Mouse (Mus musculus): ENCODE data around the gene Acads.
A peak's percentile ranks its signal among the peaks of the same experiment; 100 is the strongest.
"Not testable (repeated sequence)": the region's sequence is repeated elsewhere in the genome, so short reads cannot be mapped to it uniquely, and the experiment has no call there.

Gene Acads

GRCm38 (mm10) chr5:115120978-115121377 lies 1.8 kb upstream of the Acads start:
- DNase-seq, result peak; percentile 48

- DNase-seq, result no peak
These were observed 1.7 kb downstream of the Acads start for GRCm38 (mm10) chr5:115117467-115117866.

GRCm38 (mm10) chr5:115116426-115116825 lies 2.7 kb downstream of the Acads start:
- no peak for DNase-seq

DNA sequence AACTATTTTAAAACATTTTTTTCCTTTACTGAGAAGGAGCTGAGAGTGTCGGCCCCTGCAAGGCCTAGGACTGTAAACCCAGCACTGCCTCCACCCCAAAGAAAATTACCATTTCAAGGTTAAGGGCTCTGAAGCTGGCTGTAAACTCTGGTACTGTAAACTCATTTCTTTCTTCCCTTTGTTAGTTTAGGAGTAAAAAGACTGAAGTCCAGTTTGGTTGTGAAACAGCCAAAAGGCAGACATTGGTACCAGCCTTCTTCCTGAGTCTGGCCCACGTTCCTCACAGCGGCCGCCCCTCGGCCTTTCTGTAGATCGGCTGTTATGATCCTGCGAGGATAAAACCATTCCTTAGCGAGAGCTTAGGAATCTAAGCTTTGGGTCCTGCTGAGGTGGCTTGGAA lies 4.6 kb downstream of the Acads start:
- no peak for DNase-seq

DNA sequence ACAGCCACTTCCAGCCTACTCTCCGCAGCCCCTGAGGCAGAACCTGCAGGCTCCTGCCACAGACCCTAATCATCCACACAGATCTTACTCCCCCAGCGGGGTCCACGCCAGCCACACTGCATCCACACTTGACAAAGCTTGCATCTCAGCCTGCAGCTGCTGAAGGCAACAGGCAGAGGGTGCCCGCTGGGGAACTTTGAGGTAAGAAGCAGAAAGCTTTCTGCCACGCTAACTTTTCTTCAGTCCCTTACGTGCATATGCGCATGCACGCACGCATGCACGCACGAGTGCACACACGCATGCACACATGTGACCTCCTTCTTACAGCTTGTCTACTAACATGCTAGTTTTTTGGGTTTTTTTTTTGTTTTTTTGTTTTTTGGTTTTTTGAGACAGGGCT lies 5.9 kb downstream of the Acads start:
- DNase-seq, result no peak

DNA sequence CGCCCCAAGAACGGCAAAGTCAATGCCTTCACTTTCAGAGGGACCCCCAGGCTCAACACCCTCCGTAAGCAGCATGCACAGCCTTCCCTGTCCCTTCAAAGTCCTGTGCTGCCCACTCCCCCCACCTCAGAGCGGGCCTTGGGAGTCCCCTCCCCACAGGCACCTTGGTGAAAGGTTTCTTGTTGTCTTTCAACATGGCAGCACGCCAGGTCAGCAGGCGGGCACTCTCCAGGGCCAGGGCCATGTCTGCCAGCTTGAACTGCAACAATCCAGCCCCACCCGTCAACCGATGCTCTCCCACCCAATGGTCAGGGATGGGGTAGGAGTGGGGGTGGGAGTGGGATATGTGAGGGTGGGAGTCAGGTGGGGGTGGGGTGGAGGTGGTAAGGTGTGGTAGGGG lies 8.0 kb downstream of the Acads start:
- DNase-seq, result no peak

DNA sequence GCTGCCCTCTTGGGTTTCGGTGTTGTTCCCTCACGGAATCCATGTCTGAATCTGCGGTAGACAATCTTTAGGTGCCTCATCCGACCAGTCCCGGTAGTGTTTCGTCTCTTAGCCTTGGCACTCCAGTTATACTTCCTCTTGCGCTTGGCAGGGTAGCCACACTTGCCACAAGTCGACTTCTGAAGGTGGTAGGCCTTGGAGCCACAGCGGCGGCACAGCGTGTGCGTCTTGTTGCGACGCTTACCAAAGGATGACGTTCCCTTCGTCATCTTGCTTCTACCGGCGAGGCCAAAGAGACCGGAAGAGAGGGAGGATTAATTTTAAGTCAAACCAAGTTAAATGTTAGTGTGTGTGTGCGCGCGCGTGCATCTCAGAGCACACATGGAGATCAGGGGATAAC lies 15.9 kb downstream of the Acads start:
- not testable (repeated sequence) for DNase-seq

- DNase-seq, result no peak
These were observed 16.9 kb downstream of the Acads start for GRCm38 (mm10) chr5:115102231-115102630.

- DNase-seq, result no peak
These were observed 18.7 kb downstream of the Acads start for GRCm38 (mm10) chr5:115100473-115100872.

- DNase-seq, result no peak
These were observed 19.2 kb downstream of the Acads start for GRCm38 (mm10) chr5:115099991-115100390.

- no peak for DNase-seq
These were observed 19.6 kb downstream of the Acads start for GRCm38 (mm10) chr5:115099530-115099929.

DNA sequence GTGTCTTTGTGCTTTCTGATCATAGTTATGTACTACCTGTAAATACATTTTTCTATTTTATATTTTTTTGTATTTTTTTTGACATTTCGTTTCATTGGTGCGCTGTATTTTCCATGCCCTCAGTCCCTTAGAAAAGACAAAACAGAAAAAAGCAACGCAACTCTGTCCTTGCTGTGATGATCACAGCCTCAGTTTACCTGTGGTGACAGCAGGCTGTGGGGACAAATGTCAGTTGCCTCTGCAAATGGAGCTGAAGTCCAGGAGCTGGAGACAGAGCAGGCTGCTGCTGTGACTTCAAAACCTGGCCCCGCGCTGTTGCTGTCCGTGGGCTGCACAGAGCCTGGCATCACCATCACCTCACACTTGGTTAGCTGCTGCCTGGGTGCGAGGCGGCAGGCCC lies 21.0 kb downstream of the Acads start, which contains the start of gene Gm10401:
Gene Gm10401, minus strand, starts transcription at position 101 of the 400 bp plus-strand sequence.
- no peak for DNase-seq

GRCm38 (mm10) chr5:115091776-115092175 lies 27.4 kb downstream of the Acads start:
- DNase-seq, result no peak

DNA sequence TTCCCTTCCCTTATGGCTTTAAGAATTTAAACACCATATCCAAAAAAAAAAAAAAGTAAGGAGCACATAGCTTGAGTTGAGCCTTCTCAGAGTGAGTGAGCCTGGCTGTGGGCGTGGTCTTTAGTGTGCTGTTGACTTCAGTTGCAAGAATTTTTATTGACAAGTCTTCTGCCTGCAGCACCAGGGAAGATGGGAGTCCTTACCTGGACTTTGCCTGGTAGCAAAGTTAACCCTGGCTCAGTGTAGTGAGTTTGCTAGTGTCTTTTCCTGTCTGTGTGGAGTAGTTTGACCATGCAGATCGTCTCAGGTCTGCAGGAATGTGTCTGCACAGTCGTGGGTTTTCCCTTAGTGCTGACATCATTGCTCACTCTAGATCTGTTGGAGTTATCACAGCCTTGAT lies 28.1 kb downstream of the Acads start:
- DNase-seq, result no peak

- no peak for DNase-seq
These were observed 29.4 kb downstream of the Acads start for GRCm38 (mm10) chr5:115089592-115090268.

DNA sequence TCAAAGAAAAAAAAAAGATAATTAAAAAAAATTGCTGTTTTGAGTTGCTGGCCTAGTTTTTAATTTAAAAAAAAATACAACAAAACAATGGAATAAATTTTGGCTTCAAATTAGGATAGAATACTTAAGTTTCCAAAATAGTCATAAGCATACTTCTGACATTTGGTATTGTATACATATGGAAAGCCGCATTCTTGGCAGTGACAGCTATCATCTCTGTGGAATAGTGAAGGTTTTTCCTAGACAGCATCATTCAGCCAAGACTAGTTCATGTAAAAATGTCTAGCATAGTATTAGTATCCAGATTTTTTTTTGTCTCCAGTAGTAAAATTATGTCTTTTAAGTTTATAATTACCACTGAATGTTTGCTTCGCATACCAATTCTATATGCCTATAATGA lies 33.5 kb downstream of the Acads start:
- no peak for DNase-seq

DNA sequence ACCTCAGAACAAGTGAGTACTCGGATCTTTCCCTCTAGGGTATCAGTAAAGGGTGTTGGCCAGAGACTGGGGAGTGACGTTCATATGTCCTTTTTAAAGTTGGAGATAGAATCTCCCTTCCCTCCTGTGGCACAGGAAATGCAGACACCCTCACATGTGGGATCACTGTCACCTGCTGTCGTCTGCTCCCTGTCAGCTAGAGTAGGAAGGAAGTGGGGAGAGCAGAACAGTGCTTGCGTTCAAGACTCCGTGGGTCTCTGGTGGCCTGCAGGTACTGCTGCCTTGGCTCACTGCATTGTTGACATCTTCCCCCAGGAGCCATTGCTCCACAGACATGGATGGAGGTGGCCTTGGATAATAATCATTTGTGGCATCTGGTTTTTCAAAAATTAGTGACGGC lies 35.7 kb downstream of the Acads start:
- DNase-seq, result no peak

DNA sequence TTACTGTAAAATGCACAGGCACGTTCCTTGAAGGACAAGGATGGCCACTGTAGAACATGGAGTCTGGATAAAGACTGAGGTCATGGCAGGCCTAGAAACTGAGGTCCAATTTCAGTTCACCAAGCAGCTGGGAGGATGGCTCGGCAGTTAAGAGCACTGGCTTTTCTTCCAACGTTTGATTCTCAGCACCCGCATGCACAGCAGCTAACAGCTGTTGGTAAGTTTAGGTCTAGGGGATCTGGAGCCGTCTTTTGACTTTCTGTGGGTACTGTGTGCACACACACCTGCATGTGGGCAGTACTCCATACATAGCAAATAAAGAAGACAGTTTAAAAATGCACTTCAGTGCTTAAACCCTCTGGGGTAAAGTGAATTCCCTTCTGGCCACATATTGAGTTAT lies 37.5 kb downstream of the Acads start:
- no peak for DNase-seq

DNA sequence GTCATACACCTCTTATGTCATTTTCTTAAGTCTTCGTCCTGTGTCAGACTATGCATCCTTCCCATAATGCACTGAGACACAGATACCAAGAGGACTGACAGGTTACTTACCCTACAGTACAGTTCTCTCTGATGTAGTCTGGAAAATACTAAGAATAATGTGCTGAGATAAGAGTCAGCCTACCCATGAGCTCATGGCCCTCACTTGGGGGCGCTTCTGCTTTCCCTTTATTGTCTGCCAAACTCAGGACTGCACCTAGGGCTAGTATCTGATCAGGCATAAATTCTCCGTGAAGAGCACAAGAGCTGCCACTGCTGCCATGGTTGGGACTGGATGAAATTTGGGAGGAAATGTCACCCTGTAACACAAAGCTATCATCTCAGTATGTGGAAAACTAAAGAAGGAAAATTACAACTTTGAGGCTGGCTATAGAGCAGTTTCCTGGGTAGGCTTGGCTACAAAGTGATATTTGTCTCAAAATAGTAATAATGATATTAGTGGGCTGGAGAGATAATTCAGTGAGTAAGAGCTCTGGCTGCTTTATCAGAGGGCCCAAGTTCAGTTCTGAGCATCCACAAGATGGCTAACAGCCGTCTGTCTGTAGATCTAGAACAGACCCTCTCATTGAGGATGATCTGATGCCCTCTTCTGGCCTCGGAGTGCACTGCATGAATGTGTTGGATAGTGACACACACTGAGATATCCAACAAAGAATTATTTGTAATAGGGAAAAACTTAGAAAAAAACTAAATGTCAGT lies 42.8 kb downstream of the Acads start:
- DNase-seq, result peak; percentile 58

DNA sequence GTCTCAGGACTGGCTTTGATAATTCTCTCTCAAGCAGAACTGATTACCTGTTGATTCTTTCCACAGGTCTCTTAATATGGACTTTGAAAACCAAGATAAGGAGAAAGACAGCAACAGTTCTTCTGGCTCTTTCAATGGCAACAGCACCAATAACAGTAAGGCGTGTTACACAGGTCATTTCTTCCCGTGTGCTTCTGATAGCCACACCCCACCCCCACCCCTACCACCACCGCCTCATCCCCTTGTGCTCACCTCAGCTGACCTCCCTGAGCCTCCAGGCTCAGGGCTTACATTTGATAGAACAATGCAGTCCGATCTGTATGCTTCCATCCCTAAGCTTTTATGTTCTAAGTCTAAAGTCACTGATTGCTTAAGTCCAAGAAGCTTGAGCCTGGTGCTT lies 44.4 kb downstream of the Acads start:
- DNase-seq, result no peak

- DNase-seq, result not testable (repeated sequence)
These were observed 45.8 kb downstream of the Acads start for GRCm38 (mm10) chr5:115073306-115073705.

- DNase-seq, result no peak
These were observed 47.0 kb downstream of the Acads start for GRCm38 (mm10) chr5:115072143-115072542.

- DNase-seq, result no peak
These were observed 47.8 kb downstream of the Acads start for GRCm38 (mm10) chr5:115071096-115071901.

- no peak for DNase-seq
These were observed 48.7 kb downstream of the Acads start for GRCm38 (mm10) chr5:115070457-115070856.
